Mouse (Mus musculus) retina, postnatal 1 day (tissue): ENCODE data around the gene Psmb9.
A peak's percentile ranks its signal among the peaks of the same experiment; 100 is the strongest.
"Not testable (repeated sequence)": the region's sequence is repeated elsewhere in the genome, so short reads cannot be mapped to it uniquely, and the experiment has no call there.

ENCODE experiments used
- DNase-seq: peaks from one replicate; pipeline ENCODE4 v3.0.0-alpha.2; 2012

Gene Psmb9

GRCm38 (mm10) chr17:34187261-34187916 lies at the start of gene Psmb9, which contains the start of gene Tap1:
Gene Psmb9 (minus strand): TSS chr17:34187764.
Gene Tap1 (plus strand): TSS chr17:34187553.
- peak; percentile 92 for DNase-seq

GRCm38 (mm10) chr17:34236691-34237090 lies 49.1 kb upstream of the Psmb9 start:
- no peak for DNase-seq

DNA sequence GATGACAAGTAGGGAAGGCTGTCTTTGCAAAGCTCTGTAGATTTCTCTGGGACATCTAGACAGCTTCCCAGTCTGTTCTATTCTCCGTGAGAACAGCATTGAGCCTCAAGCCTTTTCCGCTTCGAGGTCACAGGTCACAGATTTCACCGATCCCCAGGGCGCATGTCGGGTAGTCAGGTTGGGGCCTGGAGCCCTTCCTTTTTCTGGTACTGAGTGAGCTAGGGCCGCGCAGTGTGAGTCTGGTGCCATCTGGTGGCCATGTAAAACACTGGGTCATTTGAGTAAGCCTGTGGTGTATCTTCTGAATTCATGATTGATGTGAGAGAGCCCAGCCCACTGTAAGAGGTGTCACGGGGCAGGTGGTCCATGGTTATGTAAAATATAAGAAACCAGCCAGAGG lies 47.4 kb upstream of the Psmb9 start:
- DNase-seq, result peak; percentile 82

DNA sequence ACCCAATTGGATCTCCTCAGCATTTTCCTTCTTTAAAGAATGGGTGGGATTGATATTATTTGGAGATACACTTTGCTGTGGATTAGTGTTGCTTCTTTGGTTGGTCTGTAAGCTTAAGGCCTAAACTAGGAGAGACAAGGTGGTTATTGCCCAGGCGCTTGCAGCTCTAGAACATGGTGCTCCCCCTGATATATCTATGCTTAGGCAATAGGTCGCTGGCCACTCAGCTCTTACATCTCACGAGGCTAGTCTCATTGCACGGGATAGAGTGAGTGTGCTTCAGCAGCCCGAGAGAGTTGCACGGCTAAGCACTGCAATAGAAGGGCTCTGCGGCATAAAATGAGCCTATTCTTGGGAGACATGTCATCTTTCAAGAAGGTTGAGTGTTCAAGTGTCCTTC lies 44.5 kb upstream of the Psmb9 start:
- DNase-seq, result not testable (repeated sequence)

- DNase-seq, result not testable (repeated sequence)
Measured at GRCm38 (mm10) chr17:34230971-34231370, 43.4 kb upstream of the Psmb9 start.

DNA sequence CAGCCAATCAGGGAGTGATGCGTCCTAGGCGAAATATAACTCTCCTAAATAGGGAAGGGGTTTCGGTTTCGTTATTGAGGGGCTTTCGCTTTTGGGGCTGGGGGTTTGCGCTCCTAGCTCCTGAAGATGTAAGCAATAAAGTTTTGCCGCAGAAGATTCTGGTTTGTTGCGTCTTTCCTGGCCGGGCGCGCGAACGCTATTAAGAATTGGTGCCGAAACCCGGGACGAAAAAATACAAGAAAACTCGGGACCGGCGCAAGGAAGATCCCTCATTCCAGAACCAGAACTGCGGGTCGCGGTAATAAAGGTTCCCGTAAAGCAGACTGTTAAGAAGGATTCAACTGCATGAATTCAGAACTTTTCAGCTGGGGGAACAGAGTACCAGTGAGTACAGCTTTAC lies 38.3 kb upstream of the Psmb9 start:
- not testable (repeated sequence) for DNase-seq

- no peak for DNase-seq
Measured at GRCm38 (mm10) chr17:34225426-34225825, 37.9 kb upstream of the Psmb9 start.

- DNase-seq, result no peak
Measured at GRCm38 (mm10) chr17:34224816-34225215, 37.3 kb upstream of the Psmb9 start.

DNA sequence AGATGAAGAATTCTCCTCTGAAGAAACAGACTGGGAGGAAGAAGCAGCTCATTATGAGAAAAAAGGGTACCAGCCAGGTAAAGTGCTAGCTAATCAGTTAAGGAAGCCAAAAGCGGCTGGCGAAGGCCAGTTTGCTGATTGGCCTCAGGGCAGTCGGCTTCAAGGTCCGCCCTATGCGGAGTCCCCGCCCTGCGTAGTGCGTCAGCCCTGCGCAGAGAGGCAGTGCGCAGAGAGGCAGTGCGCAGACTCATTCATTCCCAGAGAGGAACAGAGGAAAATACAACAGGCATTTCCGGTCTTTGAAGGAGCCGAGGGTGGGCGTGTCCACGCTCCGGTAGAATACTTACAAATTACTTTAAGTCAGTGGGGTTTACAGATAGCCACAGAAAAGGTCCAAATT lies 32.8 kb upstream of the Psmb9 start:
- not testable (repeated sequence) for DNase-seq

DNA sequence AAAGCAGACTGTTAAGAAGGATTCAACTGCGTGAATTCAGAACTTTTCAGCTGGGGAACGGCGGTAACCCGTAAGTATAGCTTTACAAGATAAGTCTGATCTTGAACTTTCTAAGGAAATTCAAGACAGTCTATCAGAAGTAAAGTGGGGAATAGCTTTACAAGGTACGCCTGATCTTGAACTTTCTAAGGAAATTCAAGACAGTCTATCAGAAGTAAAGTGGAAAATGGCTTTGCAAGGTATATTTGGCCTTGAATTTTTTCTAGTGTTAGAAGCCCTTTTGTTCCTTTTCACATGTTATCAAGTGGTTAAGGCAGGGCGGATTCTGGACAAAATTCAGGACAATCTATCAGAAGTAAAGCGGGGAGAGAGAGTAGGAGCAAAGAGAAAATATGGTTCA lies 32.2 kb upstream of the Psmb9 start:
- not testable (repeated sequence) for DNase-seq

DNA sequence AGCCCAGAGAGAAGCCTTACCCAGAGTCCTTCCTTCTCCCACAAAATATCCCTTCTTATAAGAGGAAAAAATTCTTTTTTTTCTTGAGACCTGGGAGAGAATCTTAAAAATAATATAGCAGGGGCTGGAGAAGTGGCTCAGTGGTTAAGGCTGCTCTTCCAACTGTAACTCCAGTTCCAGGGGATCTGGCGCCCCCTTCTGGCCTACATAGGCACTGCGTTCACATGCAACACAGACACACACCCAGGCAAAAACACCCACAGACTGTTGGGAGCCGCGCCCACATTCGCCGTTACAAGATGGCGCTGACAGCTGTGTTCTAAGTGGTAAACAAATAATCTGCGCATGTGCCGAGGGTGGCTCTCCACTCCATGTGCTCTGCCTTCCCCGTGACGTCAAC lies 31.5 kb upstream of the Psmb9 start:
- DNase-seq, result peak; percentile 50

DNA sequence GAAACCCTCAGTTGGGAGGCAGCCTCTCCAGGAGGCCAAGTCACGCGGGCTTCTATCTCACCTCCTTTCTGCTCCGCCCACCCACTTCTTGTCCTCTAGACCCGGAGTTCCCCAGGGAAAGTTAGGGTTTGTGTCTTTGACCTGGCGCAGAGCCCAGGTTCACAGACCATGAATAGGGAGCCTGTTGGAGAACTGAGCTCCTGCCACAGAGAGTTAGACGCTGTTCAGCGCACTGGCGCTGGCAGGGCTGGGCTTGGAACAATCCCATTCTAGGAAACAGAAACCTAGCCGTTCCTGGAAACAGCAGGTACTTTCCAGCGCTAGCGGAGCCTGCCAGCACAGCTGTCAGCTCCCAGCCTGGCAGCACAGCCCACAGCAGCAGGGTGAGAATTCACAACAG lies 31.1 kb upstream of the Psmb9 start:
- peak; percentile 78 for DNase-seq

DNA sequence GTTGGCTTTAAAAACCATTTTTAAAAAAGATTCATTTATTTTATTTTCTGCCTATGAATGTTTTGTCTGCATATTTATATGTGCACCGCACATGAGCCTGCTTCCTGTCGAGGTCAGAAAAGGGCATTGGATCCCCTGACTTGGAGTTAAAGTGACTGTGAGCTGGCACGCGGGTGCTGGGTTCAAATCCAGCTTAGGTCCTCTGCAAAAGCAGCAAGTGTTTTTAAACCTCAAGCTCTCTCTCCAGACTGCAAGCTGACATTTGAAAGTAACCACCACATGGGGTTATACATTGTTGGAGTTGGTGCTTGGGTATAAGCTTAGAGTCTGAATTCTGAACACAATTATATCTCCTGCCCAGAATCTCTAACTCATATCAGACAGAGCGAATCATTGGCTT lies 30.4 kb upstream of the Psmb9 start:
- DNase-seq, result no peak

DNA sequence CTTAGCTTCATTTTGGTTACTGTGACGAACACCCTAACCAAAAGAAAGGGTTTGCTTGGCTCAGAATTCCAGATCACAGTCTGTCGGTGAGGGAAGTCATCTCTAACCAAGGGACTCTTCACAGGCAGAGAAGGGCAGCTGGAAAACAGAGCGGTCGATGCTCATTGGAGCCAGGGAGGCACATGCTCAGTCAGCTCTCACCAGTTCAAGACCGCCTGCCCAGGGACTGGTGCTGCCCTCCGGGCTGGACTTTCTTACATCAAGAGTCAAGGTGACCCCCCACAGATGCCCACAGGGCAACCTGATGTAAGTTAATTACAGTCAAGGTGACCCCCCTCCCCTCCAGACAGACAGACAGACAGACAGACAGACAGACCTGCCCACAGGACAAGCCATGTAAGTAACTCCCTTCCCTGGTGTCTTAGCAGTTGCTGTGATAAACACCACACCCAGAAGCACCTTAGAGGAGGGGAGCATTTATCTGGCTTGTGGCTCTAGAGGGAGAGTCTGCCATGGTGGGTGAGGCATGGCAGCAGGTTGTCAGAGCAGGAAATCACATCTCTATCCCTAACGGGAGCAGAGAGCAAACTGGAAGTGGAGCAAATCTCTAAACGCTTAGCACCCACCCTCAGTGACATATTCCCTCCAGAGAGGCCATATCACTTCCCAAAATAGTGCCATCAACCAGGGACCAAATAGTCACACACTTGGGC lies 29.8 kb upstream of the Psmb9 start:
- DNase-seq, result no peak

GRCm38 (mm10) chr17:34215176-34215575 lies 27.6 kb upstream of the Psmb9 start:
- DNase-seq, result no peak

DNA sequence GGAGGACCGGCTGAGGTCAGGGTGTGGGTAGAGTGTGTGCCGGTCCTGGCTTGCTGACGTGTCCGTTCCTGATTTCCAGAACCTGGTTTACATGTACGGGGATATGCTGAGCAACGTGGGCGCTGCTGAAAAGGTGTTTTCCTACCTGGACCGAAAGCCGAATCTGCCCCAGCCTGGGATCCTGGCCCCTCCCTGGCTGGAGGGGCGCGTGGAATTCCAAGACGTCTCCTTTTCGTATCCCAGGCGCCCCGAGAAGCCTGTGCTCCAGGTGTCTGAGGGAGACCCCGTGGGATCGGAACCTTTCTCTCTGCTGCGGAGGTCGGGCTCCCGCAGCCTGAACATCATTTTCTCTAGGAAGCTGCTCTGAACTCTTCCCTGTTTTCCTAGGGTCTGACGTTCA lies 26.4 kb upstream of the Psmb9 start:
- DNase-seq, result no peak

DNA sequence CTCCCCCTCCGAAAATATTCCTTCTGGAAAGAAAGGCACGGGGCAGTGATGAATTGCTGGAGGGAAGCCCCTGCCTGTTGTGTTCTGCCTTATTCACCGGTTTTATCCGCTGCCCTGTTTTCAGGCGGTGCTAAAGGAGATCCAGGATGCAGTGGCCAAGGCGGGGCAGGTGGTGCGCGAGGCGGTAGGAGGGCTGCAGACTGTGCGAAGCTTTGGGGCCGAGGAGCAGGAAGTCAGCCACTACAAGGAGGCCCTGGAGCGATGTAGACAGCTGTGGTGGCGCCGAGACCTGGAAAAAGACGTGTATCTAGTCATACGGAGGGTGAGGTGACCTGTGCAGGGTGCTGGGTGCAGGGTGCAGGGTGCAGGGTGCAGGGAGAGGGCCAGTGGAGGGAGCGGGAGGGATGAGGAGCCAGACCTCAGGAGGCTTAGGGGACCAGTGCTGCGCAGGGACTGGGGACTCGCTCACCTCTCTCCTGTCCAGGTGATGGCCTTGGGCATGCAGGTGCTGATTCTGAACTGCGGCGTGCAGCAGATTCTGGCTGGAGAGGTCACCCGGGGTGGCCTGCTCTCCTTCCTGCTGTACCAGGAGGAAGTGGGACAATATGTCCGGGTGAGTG lies 24.3 kb upstream of the Psmb9 start:
- no peak for DNase-seq

DNA sequence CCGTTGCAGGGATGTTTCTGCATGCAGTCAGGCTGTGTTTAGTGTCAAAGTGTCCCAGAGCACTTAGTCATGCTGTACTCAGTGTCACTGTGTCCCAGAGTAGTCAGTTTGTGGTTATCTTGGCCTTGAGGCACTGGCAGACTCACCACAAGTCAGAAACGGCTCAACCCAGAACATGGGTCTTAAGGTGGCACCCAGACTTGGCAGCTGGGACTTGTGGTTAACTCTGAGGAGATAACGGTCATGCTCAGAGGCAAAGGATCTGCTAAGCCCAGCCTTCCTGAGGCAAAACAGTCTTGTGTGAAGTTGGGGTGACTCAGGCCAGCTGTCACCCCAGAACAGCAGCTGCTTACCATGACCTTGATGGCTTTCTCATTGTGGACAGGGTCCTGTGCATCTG lies 23.0 kb upstream of the Psmb9 start:
- DNase-seq, result no peak

GRCm38 (mm10) chr17:34209680-34210079 lies 22.1 kb upstream of the Psmb9 start:
- no peak for DNase-seq

DNA sequence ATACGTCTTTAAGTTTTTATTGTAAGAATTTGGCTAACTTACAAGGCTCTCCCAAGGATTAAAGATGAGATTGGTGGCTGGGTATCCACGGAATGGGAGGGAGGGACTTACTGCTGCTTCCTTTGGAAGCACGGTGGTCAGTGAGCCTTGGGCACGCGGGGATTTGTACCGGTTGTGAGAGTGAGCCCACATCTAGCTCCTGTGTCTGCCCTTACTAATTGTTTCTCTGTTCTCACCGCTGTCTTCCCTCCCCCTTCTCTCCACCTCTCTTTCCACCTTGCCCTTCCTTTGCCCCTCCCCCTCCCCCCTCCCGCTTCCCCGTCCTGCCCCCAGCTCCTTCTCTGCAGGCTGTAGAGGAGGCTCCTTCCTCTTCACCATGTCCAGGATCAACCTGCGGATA lies 20.9 kb upstream of the Psmb9 start:
- DNase-seq, result no peak

GRCm38 (mm10) chr17:34207866-34208265 lies 20.3 kb upstream of the Psmb9 start:
- DNase-seq, result no peak

DNA sequence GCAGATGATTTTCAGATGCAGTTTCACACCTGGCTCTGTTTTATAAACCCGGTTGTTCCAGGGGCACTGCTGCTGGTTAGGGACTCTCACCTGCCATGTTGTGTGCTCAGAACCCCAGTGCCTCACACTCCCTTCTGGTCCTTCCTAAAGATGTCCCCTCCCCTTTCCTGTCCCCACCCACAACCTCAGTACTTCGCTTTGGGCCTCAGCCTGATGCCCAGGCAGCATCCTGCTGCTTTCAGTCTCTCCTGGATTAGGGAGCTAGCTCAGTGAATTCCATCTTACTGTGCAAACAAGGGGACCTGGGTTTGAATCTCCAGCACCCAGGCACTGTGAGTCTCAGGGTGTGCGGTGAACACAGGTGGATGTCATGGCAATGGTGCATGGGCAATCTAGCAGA lies 19.9 kb upstream of the Psmb9 start:
- no peak for DNase-seq

DNA sequence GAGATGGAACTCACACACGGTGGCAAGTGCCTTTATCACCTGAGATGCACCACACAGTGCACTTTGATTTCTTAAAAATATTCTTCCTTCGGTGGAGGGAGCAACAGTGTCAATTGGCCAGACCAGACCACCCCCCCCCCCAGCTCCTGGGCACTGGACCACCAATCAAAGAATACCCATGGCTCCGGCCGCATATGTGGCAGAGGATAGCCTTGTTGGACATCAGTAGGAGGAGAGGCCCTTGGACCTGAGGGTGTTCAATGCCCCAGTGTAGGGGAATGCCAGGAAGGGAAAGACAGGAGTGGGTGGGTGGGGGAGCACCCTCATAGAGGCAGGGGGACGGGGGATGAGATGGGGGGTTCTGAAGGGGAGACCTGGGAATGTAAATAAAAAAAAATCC lies 19.2 kb upstream of the Psmb9 start:
- no peak for DNase-seq

GRCm38 (mm10) chr17:34205746-34206176 lies 18.2 kb upstream of the Psmb9 start:
- peak; percentile 61 for DNase-seq
